Mouse (Mus musculus) MEL (cell line): Measurements from ENCODE around the gene Tbc1d16. TPM values are rescaled to one million over a fixed set of nuclear protein-coding genes. Genes with fewer than 3 reads are reported as not detected.

Source experiments
- DNase-seq: peaks from one replicate; pipeline ENCODE4 v3.0.0; 2011; ENCODE audit warnings: low read depth, low spot score
- H3K27ac ChIP-seq: 2 replicates; pipeline ENCODE4 v1.5.1; 2012; ENCODE audit warnings: low read depth, mild to moderate bottlenecking, control low read depth, low read length, moderate library complexity; ENCODE audit not compliant: control insufficient read depth
- H3K27me3 ChIP-seq, 2 experiments: fragments of 150-350 bp in 1 of 2; sonication (generic) in 1 of 2; 2 replicates each; pipeline ENCODE4 v1.6.1; 2012; ENCODE audit warnings: low read length in 2 of 2, mild to moderate bottlenecking in 2 of 2, improper control_type of control experiment in 1 of 2, moderate library complexity in 1 of 2; ENCODE audit not compliant: insufficient read depth in 2 of 2, control insufficient read depth in 1 of 2
- H3K36me3 ChIP-seq, 2 experiments: 2 replicates each; pipeline ENCODE4 v1.6.1; 2012 to 2014; ENCODE audit warnings: low read length in 2 of 2, improper control_type of control experiment in 1 of 2, inconsistent platforms in 1 of 2, mild to moderate bottlenecking in 1 of 2; ENCODE audit not compliant: insufficient read depth in 2 of 2, control insufficient read depth in 1 of 2
- H3K4me1 ChIP-seq, 2 experiments: fragments of 150-350 bp in 1 of 2; sonication (generic) in 1 of 2; 2 replicates each; pipeline ENCODE4 v1.6.1; 2012; ENCODE audit warnings: low read length in 2 of 2, improper control_type of control experiment in 1 of 2, mild to moderate bottlenecking in 1 of 2; ENCODE audit not compliant: insufficient read depth in 2 of 2, control insufficient read depth in 1 of 2
- H3K4me3 ChIP-seq, 2 experiments: fragments of 150-350 bp in 1 of 2; sonication (generic) in 1 of 2; 2 replicates each; pipeline ENCODE4 v1.5.1; 2012; ENCODE audit warnings: low read depth in 2 of 2, low read length in 2 of 2, mild to moderate bottlenecking in 2 of 2, moderate library complexity in 2 of 2, control low read depth in 1 of 2, improper control_type of control experiment in 1 of 2; ENCODE audit not compliant: control insufficient read depth in 1 of 2, insufficient read depth in 1 of 2
- H3K79me2 ChIP-seq: 2 replicates; pipeline ENCODE4 v1.6.1; 2012; ENCODE audit warnings: mild to moderate bottlenecking, low read length, moderate library complexity; ENCODE audit not compliant: control insufficient read depth, poor library complexity, insufficient read depth
- H3K9ac ChIP-seq: 2 replicates; pipeline ENCODE4 v1.6.1; 2012; ENCODE audit warnings: low read depth, mild to moderate bottlenecking, control low read depth, low read length, moderate library complexity; ENCODE audit not compliant: control insufficient read depth, poor library complexity, severe bottlenecking
- H3K9me3 ChIP-seq: fragments of 150-350 bp; sonication (generic); replicated peaks from 2 replicates; pipeline ENCODE4 v1.6.1; 2012; ENCODE audit warnings: mild to moderate bottlenecking, low read length, improper control_type of control experiment, moderate library complexity; ENCODE audit not compliant: insufficient read depth
- CHD1 ChIP-seq: IDR thresholded peaks from 2 replicates; pipeline ENCODE4 v1.6.1; 2012; ENCODE audit warnings: low read depth, mild to moderate bottlenecking, inconsistent platforms, low read length, improper control_type of control experiment
- CHD2 ChIP-seq: IDR thresholded peaks from 2 replicates; pipeline ENCODE4 v1.6.1; 2011; ENCODE audit warnings: low read length, improper control_type of control experiment
- CTCF ChIP-seq, 3 experiments: IDR thresholded peaks in 2 of 3; conservative IDR thresholded peaks in 1 of 3; 2 replicates each; pipeline ENCODE4 v1.5.1; 2011 to 2012; ENCODE audit warnings: low read length in 3 of 3, low read depth in 2 of 3, mild to moderate bottlenecking in 2 of 3, improper control_type of control experiment in 1 of 3, inconsistent platforms in 1 of 3, mixed read lengths in 1 of 3, moderate library complexity in 1 of 3; ENCODE audit not compliant: control insufficient read depth in 1 of 3, insufficient read depth in 1 of 3, poor library complexity in 1 of 3, severe bottlenecking in 1 of 3
- ELF1 ChIP-seq: IDR thresholded peaks from 2 replicates; pipeline ENCODE4 v1.6.1; 2014; ENCODE audit warnings: low read depth, mild to moderate bottlenecking, inconsistent platforms, low read length, improper control_type of control experiment, moderate library complexity
- ETS1 ChIP-seq: IDR thresholded peaks from 2 replicates; pipeline ENCODE4 v1.6.1; 2012; ENCODE audit warnings: low read depth, mild to moderate bottlenecking, inconsistent platforms, low read length, improper control_type of control experiment, moderate library complexity
- GABPA ChIP-seq: IDR thresholded peaks from 2 replicates; pipeline ENCODE4 v1.6.1; 2012; ENCODE audit warnings: low read depth, mild to moderate bottlenecking, inconsistent platforms, low read length, improper control_type of control experiment, moderate library complexity
- JUND ChIP-seq: IDR thresholded peaks from 2 replicates; pipeline ENCODE4 v1.6.1; 2011; ENCODE audit warnings: low read depth, mild to moderate bottlenecking, improper control_type of control experiment, low read length
- MXI1 ChIP-seq: IDR thresholded peaks from 2 replicates; pipeline ENCODE4 v1.6.1; 2011; ENCODE audit warnings: mild to moderate bottlenecking, low read depth, low read length, improper control_type of control experiment
- NRF1 ChIP-seq: IDR thresholded peaks from 2 replicates; pipeline ENCODE4 v1.6.1; 2014; ENCODE audit warnings: low read depth, mild to moderate bottlenecking, inconsistent platforms, low read length, improper control_type of control experiment, moderate library complexity; ENCODE audit not compliant: poor library complexity, insufficient read depth, severe bottlenecking
- POLR2AphosphoS2 ChIP-seq: IDR thresholded peaks from 2 replicates; pipeline ENCODE4 v1.6.1; 2011; ENCODE audit warnings: low read length, improper control_type of control experiment
- RAD21 ChIP-seq: IDR thresholded peaks from 2 replicates; pipeline ENCODE4 v1.6.1; 2011; ENCODE audit warnings: mild to moderate bottlenecking, low read depth, low read length, improper control_type of control experiment
- SMC3 ChIP-seq: IDR thresholded peaks from 2 replicates; pipeline ENCODE4 v1.6.1; 2011; ENCODE audit warnings: low read depth, low read length, improper control_type of control experiment
- TAL1 ChIP-seq: IDR thresholded peaks from 2 replicates; pipeline ENCODE4 v1.6.1; 2012; ENCODE audit warnings: mild to moderate bottlenecking, inconsistent platforms, low read length, moderate library complexity, mixed read lengths
- TCF12 ChIP-seq: IDR thresholded peaks from 2 replicates; pipeline ENCODE4 v1.6.1; 2014; ENCODE audit warnings: low read depth, mild to moderate bottlenecking, inconsistent platforms, low read length, improper control_type of control experiment, moderate library complexity
- USF1 ChIP-seq: IDR thresholded peaks from 2 replicates; pipeline ENCODE4 v1.6.1; 2014; ENCODE audit warnings: low read depth, mild to moderate bottlenecking, inconsistent platforms, low read length, improper control_type of control experiment, moderate library complexity
- ZKSCAN1 ChIP-seq: IDR thresholded peaks from 2 replicates; pipeline ENCODE4 v1.6.1; 2012; ENCODE audit warnings: low read depth, mild to moderate bottlenecking, inconsistent platforms, low read length, improper control_type of control experiment, moderate library complexity
- ZNF384 ChIP-seq: IDR thresholded peaks from 2 replicates; pipeline ENCODE4 v1.6.1; 2012; ENCODE audit warnings: low read depth, mild to moderate bottlenecking, inconsistent platforms, low read length, improper control_type of control experiment
- polyA plus RNA-seq, 2 experiments: library from polyadenylated mRNA; stranded (reverse) in 1 of 2; unstranded in 1 of 2; fragments of >175 nt in 1 of 2; fragments of >200 nt in 1 of 2; gene quantifications; 2 replicates each; pipeline versions ENCODE4 v1.2.1 to v1.2.4; 2012; ENCODE audit warnings: low replicate concordance in 2 of 2, low read depth in 1 of 2; ENCODE audit not compliant: insufficient read length in 2 of 2, insufficient read depth in 1 of 2, missing spikeins in 1 of 2
- total RNA-seq: library from RNA; depleted of rRNA; stranded (reverse); fragments of 300-350 nt; gene quantifications from 2 replicates; pipeline ENCODE4 v1.2.3, GENCODE M21; 2012

The Tbc1d16 gene
- total and polyA plus RNA-seq, 3 experiments, result 13.6 to 19.2 TPM; not detected in 1

DNA sequence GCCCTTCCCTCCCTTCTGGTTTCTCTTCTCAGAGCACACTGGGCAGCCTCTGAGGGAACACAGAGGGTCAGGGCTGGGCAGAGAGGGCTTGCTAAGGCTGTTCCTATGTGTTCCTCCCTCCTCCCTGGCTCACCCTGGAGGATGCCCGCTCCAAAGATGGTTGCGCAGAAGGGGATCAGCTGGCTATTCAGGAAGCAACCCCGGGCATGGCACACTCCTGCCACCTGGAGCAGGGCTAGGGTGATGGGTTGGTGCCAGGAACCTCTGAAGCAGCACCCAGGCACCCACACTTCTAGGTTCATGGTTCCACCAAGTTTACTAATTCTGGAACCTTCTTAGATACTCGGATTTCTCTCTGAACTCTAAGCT, 29.1 kb downstream of the Tbc1d16 start:
- no peak overlapping the region for H3K9ac ChIP-seq
- DNase-seq, result no peak
- no peaks in the 10 kb centered on the region for H3K27me3 ChIP-seq
- no peaks in the 10 kb centered on the region for H3K9me3 ChIP-seq
- no peaks in the 10 kb centered on the region; a peak in 1 of 4 replicates for H3K36me3 ChIP-seq
- no peak overlapping the region for H3K27ac ChIP-seq
- H3K4me1 ChIP-seq, result no peaks in the 10 kb centered on the region
- no peak overlapping the region for H3K4me3 ChIP-seq
- H3K79me2 ChIP-seq, result no peaks in the 10 kb centered on the region
- TF ChIP-seq ETS1, result no peak
- TF ChIP-seq JUND, result no peak
- TF ChIP-seq NRF1, result no peak
- TF ChIP-seq ZKSCAN1, result no peak
- TF ChIP-seq USF1, result no peak
- TF ChIP-seq MXI1, result no peak
- TF ChIP-seq CHD2, result no peak
- no peak for TF ChIP-seq ELF1
- TF ChIP-seq, all 39 proteins: peak for 0

DNA sequence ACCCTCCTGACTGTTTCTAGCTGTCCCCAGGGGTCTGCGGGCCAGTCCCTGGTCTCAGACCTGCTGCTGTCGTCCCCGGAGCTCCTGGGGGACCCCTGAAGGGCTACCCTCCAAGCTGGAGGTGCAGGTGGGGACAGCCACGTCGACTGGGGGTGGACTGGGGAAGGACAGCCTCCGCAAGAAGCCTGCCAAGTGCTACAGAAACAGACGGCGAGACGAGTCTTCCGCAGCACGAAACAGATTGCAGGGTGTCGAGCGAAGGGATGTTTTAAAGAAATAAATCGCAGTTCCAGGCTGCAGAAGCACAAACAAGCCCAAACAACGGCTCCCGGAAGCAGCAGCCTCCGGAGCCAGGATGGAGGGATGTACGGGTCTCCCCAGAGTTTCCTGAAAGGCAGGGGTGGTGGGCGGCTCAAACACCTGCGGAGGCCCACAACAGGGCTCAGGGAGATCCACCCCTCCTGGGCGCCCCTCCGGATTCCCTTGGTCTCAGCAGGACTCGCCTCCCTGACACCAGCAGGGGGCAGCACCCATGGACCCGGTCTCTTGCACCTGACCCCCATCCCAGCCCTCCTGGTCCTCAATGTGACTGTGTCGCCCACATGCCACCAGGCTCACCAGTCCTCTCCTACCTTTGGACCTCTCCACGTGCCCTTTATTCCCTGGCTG, 29.6 kb downstream of the Tbc1d16 start:
- no peaks in the 10 kb centered on the region for H3K27me3 ChIP-seq
- no peak; the same call in 1 of the 2 replicates for TF ChIP-seq RAD21
- TF ChIP-seq ETS1, result no peak
- no peak for TF ChIP-seq JUND
- TF ChIP-seq TAL1, result no peak
- no peak for TF ChIP-seq ZKSCAN1
- TF ChIP-seq CHD1, result no peak
- peak; percentile 22; the same call in 1 of the 2 replicates for TF ChIP-seq SMC3
- TF ChIP-seq ZNF384, result no peak
- TF ChIP-seq CTCF (IDR thresholded peaks at IDR 0.05 in 2 of 3, conservative IDR thresholded peaks at IDR 0.05 in 1 of 3; ENCODE audit: control insufficient read depth in 1 of 3, insufficient read depth in 1 of 3, low read depth in 2 of 3, low read length in 3 of 3, poor library complexity in 1 of 3, severe bottlenecking in 1 of 3), result peak; percentile 58 to 87 (median 65)
- TF ChIP-seq MXI1, result no peak
- TF ChIP-seq TCF12, result no peak
- TF ChIP-seq GABPA, result no peak
- no peak for TF ChIP-seq POLR2AphosphoS2

More for the DNA sequence above, 29.6 kb downstream of the Tbc1d16 start:
- peak; percentile 44 for DNase-seq
- no peaks in the 10 kb centered on the region for H3K79me2 ChIP-seq
- no peaks in the 10 kb centered on the region for H3K4me1 ChIP-seq
- H3K36me3 ChIP-seq, result no peaks in the 10 kb centered on the region; a peak in 1 of 4 replicates
- H3K9ac ChIP-seq, result no peak overlapping the region
- no peak overlapping the region for H3K4me3 ChIP-seq
- H3K27ac ChIP-seq, result no peak overlapping the region
- no peaks in the 10 kb centered on the region for H3K9me3 ChIP-seq
